Mouse (Mus musculus): Measurements from ENCODE around the gene Cacna1s.
A peak's percentile ranks its signal among the peaks of the same experiment; 100 is the strongest.

The Cacna1s gene

DNA sequence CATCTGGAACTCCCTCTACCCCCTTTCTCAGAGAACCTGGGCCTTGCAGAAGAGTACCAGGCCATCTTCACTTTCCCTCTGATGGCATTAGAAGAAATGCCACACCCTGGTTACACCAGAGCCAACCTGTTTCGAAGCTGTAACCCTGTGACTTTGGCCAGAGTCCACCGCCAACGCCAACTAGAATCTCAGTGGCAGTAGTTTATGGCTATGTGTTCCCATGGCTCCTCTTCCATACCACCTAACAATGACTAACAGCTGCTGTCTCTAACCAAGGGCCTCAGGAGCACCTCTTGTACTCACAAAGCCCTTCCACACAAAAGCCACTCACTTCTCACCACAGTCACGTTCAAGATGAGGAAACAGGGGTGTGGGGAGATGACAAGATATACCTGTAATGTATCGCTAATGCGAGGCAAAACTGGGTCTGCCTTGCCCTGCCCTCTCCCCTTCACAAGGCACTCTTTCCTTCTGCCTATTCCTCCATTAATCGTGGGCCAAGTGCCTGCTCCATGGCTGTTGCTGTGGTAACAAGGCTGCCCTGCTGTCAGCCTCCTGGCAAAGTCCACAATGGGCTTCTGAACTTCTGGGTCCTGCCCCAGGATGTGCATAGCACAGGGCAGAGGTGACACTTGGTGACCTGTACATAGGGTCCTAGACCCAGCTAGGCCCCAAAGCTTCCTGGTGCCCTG, 67.2 kb downstream of the Cacna1s start:
- DNase-seq = no peak

DNA sequence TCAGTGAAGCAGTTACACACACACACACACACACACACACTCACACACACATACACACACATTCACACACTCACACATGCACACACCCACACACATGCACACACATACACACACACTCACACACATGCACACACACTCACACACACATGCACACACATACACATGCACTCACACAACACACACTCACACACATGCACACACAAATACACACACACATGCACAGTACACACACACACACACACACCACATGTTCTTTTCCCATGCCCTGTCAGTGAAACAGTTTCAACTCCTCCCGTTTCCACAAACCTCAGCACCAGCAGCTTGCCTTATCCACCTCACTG, 67.7 kb downstream of the Cacna1s start:
- DNase-seq = no peak

GRCm38 (mm10) chr1:136120785-136121184, 68.2 kb downstream of the Cacna1s start:
- no peak for DNase-seq

- DNase-seq = no peak
Observed at GRCm38 (mm10) chr1:136122030-136122429, 69.5 kb downstream of the Cacna1s start.

DNA sequence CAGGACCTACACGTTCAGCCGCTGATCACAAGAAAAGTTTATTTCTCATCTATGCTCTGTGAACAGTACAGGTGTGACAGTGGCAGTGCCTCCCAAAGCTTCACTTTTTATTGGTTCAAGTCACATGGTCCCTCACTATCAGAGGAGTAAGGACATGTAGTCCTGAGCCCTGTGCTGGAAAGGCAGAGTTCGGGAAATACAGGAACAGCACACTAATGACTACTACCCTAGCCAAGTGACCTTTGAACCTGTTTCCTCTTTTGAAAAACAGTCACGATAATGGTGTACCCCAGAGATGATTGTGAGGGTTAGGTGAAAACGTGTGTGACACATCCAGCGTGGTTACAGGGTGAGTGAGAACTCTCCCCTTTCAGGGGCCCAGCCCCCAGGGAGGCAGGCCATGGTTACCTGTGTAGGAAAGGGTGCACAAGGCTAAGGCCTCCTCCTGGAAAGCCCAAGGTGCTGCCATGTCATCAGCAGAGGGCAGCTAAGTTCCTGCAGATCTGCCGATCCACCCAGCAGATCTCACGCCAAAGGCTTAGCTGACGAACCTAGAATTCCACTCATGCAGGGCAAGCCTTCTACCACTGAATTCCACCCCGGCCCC, 73.7 kb downstream of the Cacna1s start:
- DNase-seq = no peak

GRCm38 (mm10) chr1:136126895-136127294, 74.3 kb downstream of the Cacna1s start:
- peak; percentile 68 for DNase-seq

GRCm38 (mm10) chr1:136127856-136128255, 75.3 kb downstream of the Cacna1s start:
- DNase-seq = no peak

- DNase-seq = peak; percentile 90
Observed at GRCm38 (mm10) chr1:136128416-136128815, 75.9 kb downstream of the Cacna1s start.

DNA sequence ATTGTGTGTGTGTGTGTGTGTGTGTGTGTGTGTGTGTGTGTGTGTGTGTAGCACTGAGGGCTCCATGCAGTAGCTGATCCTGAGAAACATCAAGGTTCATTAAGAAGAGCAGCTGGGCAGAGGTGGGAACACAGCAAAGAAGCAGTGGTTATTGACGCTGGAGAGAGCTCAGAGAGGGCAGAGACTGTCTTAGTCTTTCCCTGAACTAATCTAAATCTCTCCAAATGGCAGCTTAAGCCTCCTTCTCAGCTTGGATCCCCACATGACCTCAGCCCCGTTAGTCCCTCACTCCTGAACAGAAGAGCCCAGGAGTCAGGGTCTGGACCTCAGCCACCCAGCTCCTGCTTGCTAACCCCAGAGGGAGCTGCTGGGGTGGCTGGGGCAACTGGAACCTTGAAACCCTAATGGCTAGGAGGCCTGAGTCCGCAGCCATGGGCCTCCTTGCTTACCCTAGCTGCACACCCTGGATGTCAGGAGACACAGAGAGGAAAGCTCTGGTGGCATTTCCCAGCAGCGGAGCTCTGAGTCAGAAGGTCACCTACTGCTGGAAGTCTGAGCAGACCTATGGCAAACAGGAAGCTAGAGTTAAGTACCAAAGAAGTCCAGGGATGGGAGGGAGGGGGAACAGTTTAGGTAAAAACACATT, 76.5 kb downstream of the Cacna1s start:
- DNase-seq = no peak

DNA sequence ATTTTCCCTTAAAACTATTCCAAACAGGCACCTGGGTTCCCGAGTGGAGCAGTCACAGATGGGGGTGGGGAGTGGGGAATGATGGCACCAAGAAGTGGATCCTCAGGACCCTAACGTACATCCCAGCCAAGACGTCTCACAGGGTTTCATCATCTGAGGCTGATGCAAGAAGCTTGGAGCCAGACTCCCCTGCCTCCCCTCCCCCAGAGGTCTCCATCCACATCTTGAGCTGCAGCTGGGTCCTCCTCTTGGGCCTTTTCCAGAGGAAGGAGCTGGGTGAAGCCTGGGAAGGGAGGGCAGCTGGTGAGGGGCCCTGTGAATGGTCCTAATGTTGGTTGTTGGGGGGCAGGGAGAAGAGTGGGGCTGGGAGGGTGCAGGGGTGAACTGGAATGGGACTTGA, 77.6 kb downstream of the Cacna1s start:
- DNase-seq = no peak

- peak; percentile 95 for DNase-seq
Observed at GRCm38 (mm10) chr1:136130951-136131558, 78.5 kb downstream of the Cacna1s start, which contains the start of gene Kif21b. TSS of gene Kif21b (plus strand) at chr1:136131389.

DNA sequence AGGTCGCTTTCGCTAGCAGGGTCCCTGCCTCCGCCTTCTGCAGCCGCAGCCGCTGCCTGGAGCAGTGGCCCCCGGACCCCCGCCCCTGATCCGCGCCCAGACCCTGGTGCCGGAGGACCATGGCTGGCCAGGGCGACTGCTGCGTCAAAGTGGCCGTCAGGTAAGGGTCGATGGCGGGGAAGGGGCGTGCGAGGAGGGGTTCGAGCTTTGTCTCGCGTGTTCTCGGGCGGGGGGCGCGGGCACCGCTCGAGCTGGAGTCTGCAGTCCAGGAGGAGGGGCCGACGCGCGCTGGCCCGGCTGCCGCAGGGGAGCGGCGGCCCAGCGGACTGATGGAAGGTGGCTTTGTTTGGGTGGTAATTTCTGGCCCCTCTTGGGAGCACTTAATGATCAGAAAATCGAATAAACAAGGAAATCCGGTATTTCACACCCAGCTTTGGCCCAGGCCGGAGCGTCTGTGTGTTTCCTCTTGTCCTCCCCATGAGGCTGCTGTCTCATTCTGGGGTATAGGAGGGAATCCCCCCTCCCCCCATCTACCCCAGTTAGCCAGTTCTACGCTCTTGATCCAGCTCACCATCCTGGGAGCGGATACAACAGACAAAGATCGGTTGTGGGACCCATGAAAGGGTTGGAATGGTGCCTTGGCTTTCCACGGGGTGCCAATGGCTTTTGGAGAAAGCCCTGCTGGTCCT, 79.2 kb downstream of the Cacna1s start:
- DNase-seq = no peak

GRCm38 (mm10) chr1:136132386-136133201, 80.0 kb downstream of the Cacna1s start:
- no peak for DNase-seq

GRCm38 (mm10) chr1:136133570-136134240, 81.2 kb downstream of the Cacna1s start:
- DNase-seq = no peak

- no peak for DNase-seq
Observed at GRCm38 (mm10) chr1:136134547-136134946, 82.0 kb downstream of the Cacna1s start.

DNA sequence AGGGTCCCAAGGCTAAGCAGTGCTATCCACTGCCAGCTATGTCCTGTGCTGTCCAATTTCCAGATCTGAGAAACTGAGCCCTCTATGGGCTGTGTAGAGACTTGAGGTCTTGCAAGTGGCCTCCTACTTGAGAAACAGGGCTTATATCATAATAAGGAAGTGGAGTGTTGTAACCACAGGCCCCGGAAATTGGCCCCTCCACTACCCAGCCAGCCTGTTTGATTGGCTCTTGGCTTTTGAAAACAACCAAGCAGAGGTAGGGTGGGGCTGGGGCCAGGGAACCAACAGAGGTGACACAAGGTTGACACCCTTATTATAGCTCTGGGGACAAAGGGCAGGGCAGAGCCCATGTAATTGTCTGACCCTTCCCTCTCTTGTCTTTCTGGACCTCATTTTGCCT, 82.5 kb downstream of the Cacna1s start:
- no peak for DNase-seq

- DNase-seq = no peak
Observed at GRCm38 (mm10) chr1:136135777-136136444, 83.4 kb downstream of the Cacna1s start.

DNA sequence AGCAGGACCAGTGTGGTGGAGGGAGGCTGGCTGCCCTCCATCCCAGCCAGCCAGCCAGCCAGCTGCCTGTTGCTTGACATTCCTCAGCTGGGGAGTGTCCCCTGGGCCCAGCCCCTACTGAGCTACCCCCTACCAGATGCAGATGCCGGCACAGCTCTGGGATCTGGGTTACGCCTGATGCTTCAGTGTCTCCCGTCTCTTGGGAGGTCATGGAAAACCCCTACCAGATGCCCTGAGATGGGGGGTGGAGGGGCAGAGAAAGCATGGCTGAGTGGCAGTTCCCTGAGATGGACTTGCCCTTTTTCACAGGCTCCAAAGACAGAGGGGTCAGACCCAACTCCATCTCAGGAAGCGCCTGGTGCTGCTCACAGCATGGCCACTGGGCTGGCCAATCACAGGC, 84.0 kb downstream of the Cacna1s start:
- DNase-seq = no peak

- DNase-seq = no peak
Observed at GRCm38 (mm10) chr1:136137071-136137531, 84.6 kb downstream of the Cacna1s start.

DNA sequence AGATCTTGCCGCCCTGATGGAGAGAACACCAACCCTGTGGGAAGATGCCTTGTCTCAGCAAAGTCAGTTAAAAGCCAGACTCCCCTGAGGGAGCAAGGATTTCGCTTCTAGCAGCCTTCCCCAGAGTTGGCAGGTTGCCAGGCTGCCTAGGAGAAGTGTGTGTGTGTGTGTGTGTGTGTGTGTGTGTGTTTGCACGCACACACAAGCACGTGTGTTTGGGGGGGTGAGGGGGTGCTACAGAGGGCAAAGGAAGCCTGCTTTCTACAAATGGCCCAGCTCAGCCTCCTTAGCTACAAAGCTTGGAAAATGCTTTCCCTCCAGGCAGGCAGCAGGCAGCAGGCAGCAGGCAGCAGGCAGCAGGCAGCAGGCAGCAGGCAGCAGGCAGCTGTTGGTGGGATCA, 85.0 kb downstream of the Cacna1s start:
- DNase-seq = peak; percentile 60

Data from right cerebral cortex, adult 18-20 months (tissue).